Mouse (Mus musculus): ENCODE measurements around the gene Gcn1l1. TPM values are rescaled to one million over a fixed set of nuclear protein-coding genes. Genes with fewer than 3 reads are reported as not detected.
A peak's percentile ranks its signal among the peaks of the same experiment; 100 is the strongest.

Gcn1l1 gene
- polyA plus RNA-seq, 1 experiment from 2014 or later: 9.3 TPM

DNA sequence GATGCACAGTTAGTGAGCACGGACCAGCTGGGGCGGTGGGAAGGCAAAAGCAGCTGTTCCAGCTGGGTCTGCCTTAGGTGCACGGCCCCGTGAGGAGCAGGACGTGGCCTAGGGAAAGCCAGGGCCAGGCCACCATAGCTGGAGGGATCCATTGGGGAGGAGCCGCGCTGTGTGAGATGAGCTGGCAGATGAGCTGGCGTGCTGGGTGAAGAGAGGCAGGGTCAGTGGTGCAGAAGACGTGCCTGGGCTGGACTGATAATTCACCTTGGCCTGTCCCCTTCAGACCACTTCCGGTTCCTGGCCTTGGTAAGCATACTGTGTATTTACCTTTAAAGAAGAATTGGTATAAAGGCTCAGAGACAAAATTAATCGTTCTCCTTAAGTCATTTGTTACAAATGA, 46.5 kb downstream of the Gcn1l1 start:
- 92% methylated on average over 11 of the region's 11 CpGs for WGBS
- Histone ChIP-seq H3K27ac (ENCODE audit: low read depth, low read length) (no peak overlapping the region), H3K4me2 (replicated peaks; ENCODE audit: low read depth) (no peak overlapping the region), H3K27me3 (replicated peaks; ENCODE audit: control insufficient read depth, insufficient read depth, low read length) (no peaks in the 10 kb centered on the region), H3K9me3 (ENCODE audit: control insufficient read depth) (no peaks in the 10 kb centered on the region), H3K4me3 (ENCODE audit: low read depth, low read length) (no peak overlapping the region), H3K4me1 (replicated peaks; ENCODE audit: control insufficient read depth, insufficient read depth, low read length) (no peaks in the 10 kb centered on the region), H3K36me3 (ENCODE audit: control insufficient read depth, insufficient read depth) (peaks cover 92% of the 10 kb centered on the region), H3K9ac (ENCODE audit: low read depth, low read length) (no peak overlapping the region)
- ATAC-seq: no peak
- TF ChIP-seq CTCF (IDR thresholded peaks at IDR 0.05; ENCODE audit: low read depth): no peak

DNA sequence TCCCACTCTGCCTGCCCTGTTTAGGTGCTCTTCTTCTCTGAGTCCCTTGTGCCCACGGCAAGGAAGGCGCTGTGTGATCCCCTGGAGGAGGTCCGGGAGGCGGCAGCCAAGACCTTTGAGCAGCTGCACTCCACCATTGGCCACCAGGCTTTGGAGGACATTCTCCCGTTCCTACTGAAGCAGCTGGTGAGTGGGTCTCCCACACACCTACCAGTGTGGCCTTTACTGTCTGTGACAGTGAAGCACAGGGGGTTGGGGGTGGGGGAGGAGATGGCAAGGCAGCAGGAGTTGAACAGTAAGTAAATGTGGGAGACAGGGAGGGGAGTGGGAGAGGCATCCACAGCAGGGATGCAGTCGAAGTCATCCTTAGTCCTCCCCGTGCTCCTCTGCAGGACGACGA, 48.3 kb downstream of the Gcn1l1 start:
- Histone ChIP-seq H3K9me3 (ENCODE audit: control insufficient read depth) (no peaks in the 10 kb centered on the region), H3K36me3 (ENCODE audit: control insufficient read depth, insufficient read depth) (peaks cover 94% of the 10 kb centered on the region), H3K4me1 (replicated peaks; ENCODE audit: control insufficient read depth, insufficient read depth, low read length) (no peaks in the 10 kb centered on the region), H3K4me3 (ENCODE audit: low read depth, low read length) (no peak overlapping the region), H3K27ac (ENCODE audit: low read depth, low read length) (no peak overlapping the region), H3K9ac (ENCODE audit: low read depth, low read length) (no peak overlapping the region), H3K4me2 (replicated peaks; ENCODE audit: low read depth) (no peak overlapping the region), H3K27me3 (replicated peaks; ENCODE audit: control insufficient read depth, insufficient read depth, low read length) (no peaks in the 10 kb centered on the region)
- no peak for ATAC-seq
- no peak for TF ChIP-seq CTCF (IDR thresholded peaks at IDR 0.05; ENCODE audit: low read depth)
- 85% methylated on average over 9 of the region's 9 CpGs for WGBS

DNA sequence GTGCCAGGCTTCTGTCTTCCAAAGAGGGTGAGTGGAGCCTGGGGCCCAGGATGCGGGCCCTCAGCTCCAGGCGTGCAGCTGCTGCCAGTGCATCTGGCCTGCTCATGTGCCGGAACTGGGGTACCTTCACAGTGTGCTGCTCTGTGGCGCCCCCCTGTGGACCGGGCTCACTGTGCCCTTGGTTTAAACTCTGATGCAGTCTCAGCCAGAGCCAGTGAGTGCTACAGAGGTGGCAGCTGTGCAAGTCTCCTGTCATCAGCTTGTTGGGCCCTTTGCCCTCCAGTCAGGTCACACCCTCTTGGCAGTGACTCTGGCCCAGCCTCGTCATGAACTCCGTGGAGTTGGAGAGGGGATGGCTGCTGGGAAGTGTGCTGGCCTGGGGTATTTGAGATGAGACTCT, 49.9 kb downstream of the Gcn1l1 start:
- Histone ChIP-seq H3K27me3 (replicated peaks; ENCODE audit: control insufficient read depth, insufficient read depth, low read length) (no peaks in the 10 kb centered on the region), H3K4me3 (ENCODE audit: low read depth, low read length) (no peak overlapping the region), H3K9me3 (ENCODE audit: control insufficient read depth) (no peaks in the 10 kb centered on the region), H3K9ac (ENCODE audit: low read depth, low read length) (no peak overlapping the region), H3K4me2 (replicated peaks; ENCODE audit: low read depth) (no peak overlapping the region), H3K27ac (ENCODE audit: low read depth, low read length) (no peak overlapping the region; the same call in 1 of the 2 replicates), H3K36me3 (ENCODE audit: control insufficient read depth, insufficient read depth) (peaks cover 95% of the 10 kb centered on the region), H3K4me1 (replicated peaks; ENCODE audit: control insufficient read depth, insufficient read depth, low read length) (no peaks in the 10 kb centered on the region)
- ATAC-seq: peak; percentile 48; the same call in 1 of the 2 replicates
- 77% methylated on average over 7 of the region's 7 CpGs for WGBS
- TF ChIP-seq CTCF (IDR thresholded peaks at IDR 0.05; ENCODE audit: low read depth): peak; percentile 79

DNA sequence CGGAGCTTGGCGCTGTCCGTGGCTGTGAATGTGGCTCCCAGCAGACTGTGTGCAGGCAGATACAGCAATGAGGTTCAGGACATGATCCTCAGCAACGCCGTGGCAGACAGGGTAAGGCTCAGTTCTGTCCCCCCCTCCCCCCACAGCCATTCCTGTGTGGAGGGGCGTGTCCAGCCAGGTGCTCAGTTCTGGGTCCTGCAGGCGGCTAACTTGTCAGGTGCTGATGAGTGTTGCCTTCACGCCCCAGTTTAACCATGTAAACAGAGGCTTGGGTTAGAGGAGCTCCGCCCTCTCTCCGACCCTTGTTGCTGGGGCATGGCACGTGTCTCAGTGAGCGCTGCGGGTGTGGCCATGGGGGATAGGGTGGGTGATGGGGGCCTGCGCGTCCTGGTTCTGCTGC, 54.6 kb downstream of the Gcn1l1 start:
- H3K4me3 ChIP-seq (ENCODE audit: low read depth, low read length): no peak overlapping the region
- H3K36me3 ChIP-seq (ENCODE audit: control insufficient read depth, insufficient read depth): peaks cover 67% of the 10 kb centered on the region
- WGBS: 69% methylated on average over 15 of the region's 15 CpGs
- no peak overlapping the region for H3K9ac ChIP-seq (ENCODE audit: low read depth, low read length)
- no peaks in the 10 kb centered on the region for H3K9me3 ChIP-seq (ENCODE audit: control insufficient read depth)
- TF ChIP-seq CTCF (IDR thresholded peaks at IDR 0.05; ENCODE audit: low read depth): no peak
- H3K27me3 ChIP-seq (replicated peaks; ENCODE audit: control insufficient read depth, insufficient read depth, low read length): no peaks in the 10 kb centered on the region
- no peaks in the 10 kb centered on the region for H3K4me1 ChIP-seq (replicated peaks; ENCODE audit: control insufficient read depth, insufficient read depth, low read length)
- ATAC-seq: no peak
- H3K4me2 ChIP-seq (replicated peaks; ENCODE audit: low read depth): no peak overlapping the region
- H3K27ac ChIP-seq (ENCODE audit: low read depth, low read length): no peak overlapping the region

DNA sequence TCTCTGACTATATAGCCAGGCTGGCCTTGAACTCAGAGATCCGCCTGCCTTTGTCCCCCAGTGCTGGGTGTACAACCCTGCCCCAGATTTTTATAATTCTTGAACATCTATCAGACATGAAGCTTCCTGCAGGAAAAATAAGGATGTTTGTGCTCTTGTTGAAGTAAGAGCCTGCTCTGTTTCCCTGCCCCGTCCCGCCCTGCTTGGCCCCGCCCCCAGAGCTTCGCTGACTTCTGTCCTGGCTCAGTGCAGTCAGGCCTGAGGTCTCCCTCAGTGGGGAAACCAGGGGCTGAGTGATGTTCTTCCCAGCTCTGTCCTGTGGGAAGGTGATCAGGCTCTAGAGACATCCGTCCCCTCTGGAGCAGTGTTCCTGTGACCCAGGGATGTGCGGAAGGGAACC, 57.6 kb downstream of the Gcn1l1 start:
- 72% methylated on average over 7 of the region's 7 CpGs for WGBS
- H3K4me1 ChIP-seq (replicated peaks; ENCODE audit: control insufficient read depth, insufficient read depth, low read length): no peaks in the 10 kb centered on the region
- no peak overlapping the region for H3K4me3 ChIP-seq (ENCODE audit: low read depth, low read length)
- ATAC-seq: no peak
- no peak overlapping the region for H3K4me2 ChIP-seq (replicated peaks; ENCODE audit: low read depth)
- H3K27ac ChIP-seq (ENCODE audit: low read depth, low read length): no peak overlapping the region
- H3K27me3 ChIP-seq (replicated peaks; ENCODE audit: control insufficient read depth, insufficient read depth, low read length): no peaks in the 10 kb centered on the region
- peaks cover 39% of the 10 kb centered on the region for H3K36me3 ChIP-seq (ENCODE audit: control insufficient read depth, insufficient read depth)
- no peak overlapping the region for H3K9ac ChIP-seq (ENCODE audit: low read depth, low read length)
- TF ChIP-seq CTCF (IDR thresholded peaks at IDR 0.05; ENCODE audit: low read depth): no peak
- no peaks in the 10 kb centered on the region for H3K9me3 ChIP-seq (ENCODE audit: control insufficient read depth)

DNA sequence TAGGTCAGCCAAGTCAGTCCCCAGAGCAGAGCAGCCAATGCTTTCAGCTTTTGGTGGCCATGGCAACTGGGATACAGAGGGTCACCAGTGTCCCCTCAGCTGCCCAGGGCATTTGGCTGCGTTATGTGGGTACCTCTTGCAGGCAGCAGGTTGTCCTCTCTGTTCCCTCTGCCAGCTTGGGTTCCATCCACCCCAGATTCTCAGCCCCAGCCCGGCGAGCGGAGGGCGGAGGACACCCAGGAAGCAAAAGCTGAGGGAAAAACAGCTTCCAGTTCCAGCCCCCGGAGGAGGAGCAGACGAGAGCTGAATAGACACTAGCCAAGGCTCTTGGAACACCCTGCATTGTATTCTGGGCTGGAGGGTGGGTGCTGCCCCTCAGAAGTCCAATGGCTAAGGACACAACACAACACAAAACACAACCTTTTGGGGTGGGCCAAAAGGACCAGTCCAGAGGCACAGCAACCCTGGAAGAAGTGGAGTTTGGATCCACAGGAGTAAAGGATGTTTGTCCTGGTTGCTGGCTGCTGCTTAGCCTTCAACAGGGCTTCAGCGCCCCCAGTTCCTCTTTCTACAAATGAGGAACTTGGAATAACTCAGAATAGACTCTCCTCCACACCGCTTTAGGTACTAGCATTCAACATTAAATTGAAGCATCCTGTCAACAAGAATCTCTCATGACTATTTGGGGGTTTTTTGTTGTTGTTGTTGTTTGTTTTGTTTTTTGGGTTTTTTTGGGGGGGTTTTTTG, 58.8 kb downstream of the Gcn1l1 start:
- WGBS: 73% methylated on average over 9 of the region's 9 CpGs
- TF ChIP-seq CTCF (IDR thresholded peaks at IDR 0.05; ENCODE audit: low read depth): no peak
- no peaks in the 10 kb centered on the region for H3K27me3 ChIP-seq (replicated peaks; ENCODE audit: control insufficient read depth, insufficient read depth, low read length)
- H3K9me3 ChIP-seq (ENCODE audit: control insufficient read depth): no peaks in the 10 kb centered on the region
- peaks cover 27% of the 10 kb centered on the region for H3K36me3 ChIP-seq (ENCODE audit: control insufficient read depth, insufficient read depth)
- no peak overlapping the region for H3K4me2 ChIP-seq (replicated peaks; ENCODE audit: low read depth)
- H3K9ac ChIP-seq (ENCODE audit: low read depth, low read length): no peak overlapping the region
- H3K4me1 ChIP-seq (replicated peaks; ENCODE audit: control insufficient read depth, insufficient read depth, low read length): no peaks in the 10 kb centered on the region
- H3K27ac ChIP-seq (ENCODE audit: low read depth, low read length): no peak overlapping the region
- H3K4me3 ChIP-seq (ENCODE audit: low read depth, low read length): no peak overlapping the region
- no peak for ATAC-seq
